Mouse (Mus musculus) midbrain, embryonic 13.5 days (tissue): Measurements from ENCODE around the gene Gsdma. TPM values are rescaled to one million over a fixed set of nuclear protein-coding genes. Genes with fewer than 3 reads are reported as not detected.
A peak's percentile ranks its signal among the peaks of the same experiment; 100 is the strongest.

ENCODE experiments used
- ATAC-seq: fragments of 200-750 bp; cut with Nextera tagmentation; 2 replicates; pipeline ENCODE4 v1.8.0; 2017; ENCODE audit warnings: mild to moderate bottlenecking, moderate TSS enrichment, moderate library complexity
- H3K27ac ChIP-seq: fragments of 300-500 bp; sonication (generic); 2 replicates; pipeline ENCODE4 v1.5.1; 2015; ENCODE audit warnings: inconsistent platforms, mild to moderate bottlenecking, moderate library complexity
- H3K27me3 ChIP-seq: fragments of 300-500 bp; sonication (generic); 2 replicates; pipeline ENCODE4 v1.6.1; 2015; ENCODE audit warnings: mild to moderate bottlenecking, inconsistent platforms
- H3K36me3 ChIP-seq: fragments of 300-500 bp; sonication (generic); 2 replicates; pipeline ENCODE4 v1.6.1; 2015; ENCODE audit warnings: mild to moderate bottlenecking, inconsistent platforms
- H3K4me1 ChIP-seq: fragments of 300-500 bp; sonication (generic); replicated peaks from 2 replicates; pipeline ENCODE4 v1.6.1; 2015; ENCODE audit warnings: inconsistent platforms
- H3K4me2 ChIP-seq: fragments of 300-500 bp; sonication (generic); replicated peaks from 2 replicates; pipeline ENCODE4 v1.6.1; 2015; ENCODE audit warnings: moderate library complexity, mild to moderate bottlenecking, inconsistent platforms
- H3K4me3 ChIP-seq: fragments of 300-500 bp; sonication (generic); replicated peaks from 2 replicates; pipeline ENCODE4 v1.5.1; 2015; ENCODE audit warnings: mild to moderate bottlenecking, inconsistent platforms
- H3K9ac ChIP-seq: fragments of 300-500 bp; sonication (generic); replicated peaks from 2 replicates; pipeline ENCODE4 v1.6.1; 2015; ENCODE audit warnings: mild to moderate bottlenecking, inconsistent platforms
- H3K9me3 ChIP-seq: fragments of 300-500 bp; sonication (generic); 2 replicates; pipeline ENCODE4 v1.6.1; 2016; ENCODE audit warnings: mild to moderate bottlenecking, inconsistent platforms
- WGBS: fragments of 180-500 bp; shearing (Covaris S2); methylation state at CpG from one replicate; pipeline ENCODE4 v1.1.7; 2015; 5-methylcytosine and 5-hydroxymethylcytosine counted together
- polyA plus RNA-seq: library from polyadenylated mRNA; unstranded; fragments of >200 nt; fragmentation: Nextera tagmentation; extraction: Ambion mirVana; gene quantifications from 2 replicates; pipeline ENCODE4 v1.2.1, GENCODE M21; 2015

Gene Gsdma
- polyA plus RNA-seq, 1 experiment from 2014 or later = not detected

DNA sequence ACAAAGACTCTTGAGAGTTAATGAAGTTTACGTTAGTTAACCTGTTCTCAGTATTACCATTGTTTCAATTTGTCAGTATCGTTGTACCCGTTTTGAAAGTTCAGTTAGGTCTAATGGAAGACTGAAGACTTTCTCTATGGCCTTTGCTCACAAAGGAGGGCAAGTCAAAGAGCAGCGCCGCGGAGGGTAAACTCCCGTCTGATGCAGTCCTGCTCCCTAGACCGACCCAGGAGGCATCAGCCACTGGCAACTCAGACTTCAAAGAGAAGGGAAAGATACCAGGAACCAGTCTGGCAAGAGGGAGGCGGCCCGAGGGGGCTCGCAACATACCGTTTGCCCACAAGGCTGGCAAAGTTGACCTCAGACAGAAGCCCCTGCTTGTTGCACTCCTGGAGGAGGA is 49.6 kb downstream of the Gsdma start:
- no peak overlapping the region for H3K27ac ChIP-seq
- peaks cover 91% of the 10 kb centered on the region for H3K36me3 ChIP-seq
- no peaks in the 10 kb centered on the region for H3K27me3 ChIP-seq
- no peak overlapping the region for H3K4me2 ChIP-seq
- ATAC-seq = no peak
- 89% methylated on average over 12 of the region's 12 CpGs for WGBS
- no peak overlapping the region for H3K9ac ChIP-seq
- no peaks in the 10 kb centered on the region for H3K9me3 ChIP-seq
- peaks cover 8% of the 10 kb centered on the region for H3K4me1 ChIP-seq
- H3K4me3 ChIP-seq = no peak overlapping the region

- Histone ChIP-seq H3K27me3 (no peaks in the 10 kb centered on the region), H3K4me1 (peaks cover 8% of the 10 kb centered on the region), H3K36me3 (peaks cover 72% of the 10 kb centered on the region), H3K4me3 (no peak overlapping the region), H3K9ac (no peak overlapping the region), H3K27ac (no peak overlapping the region), H3K9me3 (no peaks in the 10 kb centered on the region), H3K4me2 (no peak overlapping the region)
- 94% methylated on average over 9 of the region's 9 CpGs for WGBS
- ATAC-seq = no peak
Observed at GRCm38 (mm10) chr11:98715946-98716345, 51.8 kb downstream of the Gsdma start.

DNA sequence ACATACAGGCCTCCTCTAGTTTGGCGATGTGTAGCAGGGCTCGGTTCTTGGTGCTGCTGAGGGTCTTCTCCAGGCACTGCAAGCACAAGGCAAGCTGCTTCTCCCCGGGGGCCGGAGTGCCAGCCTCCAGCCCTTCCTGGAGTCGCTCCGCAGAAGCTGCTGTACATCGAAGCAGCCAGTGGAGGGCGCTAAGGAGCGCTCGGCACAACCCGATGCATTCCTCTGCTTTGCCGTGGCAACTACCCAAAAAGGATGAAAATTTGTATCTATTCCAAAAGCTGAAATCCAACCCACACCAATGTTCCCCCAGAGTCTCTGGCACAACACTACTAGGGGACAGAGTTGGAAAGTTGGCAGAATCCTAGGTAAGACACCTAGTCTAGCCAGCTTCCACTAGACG is 53.8 kb downstream of the Gsdma start:
- Histone ChIP-seq H3K4me2 (no peak overlapping the region), H3K27me3 (no peaks in the 10 kb centered on the region), H3K9ac (no peak overlapping the region), H3K4me3 (no peak overlapping the region), H3K9me3 (no peaks in the 10 kb centered on the region), H3K4me1 (peaks cover 8% of the 10 kb centered on the region), H3K36me3 (peaks cover 55% of the 10 kb centered on the region), H3K27ac (no peak overlapping the region)
- 14% methylated on average over 13 of the region's 13 CpGs for WGBS
- ATAC-seq = 0 out of 2 replicates have a peak, but pooled peaks have one; percentile 24

GRCm38 (mm10) chr11:98720756-98721155 is 56.6 kb downstream of the Gsdma start:
- H3K27ac ChIP-seq = no peak overlapping the region
- no peak overlapping the region for H3K9ac ChIP-seq

GRCm38 (mm10) chr11:98721458-98722226 is 57.5 kb downstream of the Gsdma start:
- H3K4me3 ChIP-seq = no peak overlapping the region
- ATAC-seq = peak; percentile 37; the same call in 1 of the 2 replicates
- peaks cover 54% of the 10 kb centered on the region for H3K36me3 ChIP-seq
- H3K4me1 ChIP-seq = peaks cover 8% of the 10 kb centered on the region
- no peak overlapping the region for H3K4me2 ChIP-seq
- H3K9ac ChIP-seq = no peak overlapping the region
- 71% methylated on average over 24 of the region's 24 CpGs for WGBS
- no peak overlapping the region for H3K27ac ChIP-seq
- no peaks in the 10 kb centered on the region for H3K9me3 ChIP-seq
- H3K27me3 ChIP-seq = no peaks in the 10 kb centered on the region

More at GRCm38 (mm10) chr11:98720756-98721155, 56.6 kb downstream of the Gsdma start:
- Histone ChIP-seq H3K4me2 (no peak overlapping the region), H3K4me1 (peaks cover 8% of the 10 kb centered on the region), H3K4me3 (no peak overlapping the region), H3K9me3 (no peaks in the 10 kb centered on the region), H3K27me3 (no peaks in the 10 kb centered on the region), H3K36me3 (peaks cover 54% of the 10 kb centered on the region)
- WGBS = 76% methylated on average over 2 of the region's 2 CpGs
- ATAC-seq = no peak

- no peak overlapping the region for H3K9ac ChIP-seq
- H3K36me3 ChIP-seq = peaks cover 51% of the 10 kb centered on the region
- 85% methylated on average over 7 of the region's 7 CpGs for WGBS
Observed at GRCm38 (mm10) chr11:98723098-98723497, 58.9 kb downstream of the Gsdma start.

DNA sequence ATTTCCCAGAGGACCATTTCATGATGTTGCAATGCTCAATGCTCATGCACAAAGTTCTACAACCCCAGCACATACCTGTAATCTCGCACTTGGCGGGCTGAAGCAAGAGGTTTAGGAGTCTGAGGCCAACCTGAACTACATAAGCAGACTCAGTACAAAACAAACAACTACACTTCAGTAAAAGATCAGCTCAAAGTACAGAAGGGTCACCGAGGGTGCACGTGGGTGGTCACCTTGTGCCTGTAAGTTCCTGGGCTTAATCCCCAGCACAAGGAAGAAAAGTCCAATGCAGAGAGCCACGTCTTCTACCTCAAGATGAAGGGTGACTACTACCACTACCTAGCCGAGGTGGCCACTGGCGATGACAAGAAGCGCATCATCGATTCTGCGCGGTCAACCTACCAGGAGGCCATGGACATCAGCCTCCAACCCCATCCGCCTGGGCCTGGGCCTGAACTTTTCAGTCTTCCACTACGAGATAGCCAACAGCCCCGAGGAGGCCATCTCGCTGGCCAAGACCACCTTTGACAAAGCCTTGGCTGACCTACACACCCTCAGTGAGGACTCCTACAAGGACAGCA is 61.9 kb downstream of the Gsdma start:
- peaks cover 23% of the 10 kb centered on the region for H3K4me1 ChIP-seq
- no peak overlapping the region for H3K27ac ChIP-seq
- no peak overlapping the region for H3K4me2 ChIP-seq
- no peak overlapping the region for H3K9ac ChIP-seq
- peaks cover 46% of the 10 kb centered on the region for H3K36me3 ChIP-seq
- WGBS = 97% methylated on average over 15 of the region's 15 CpGs
- no peak overlapping the region for H3K4me3 ChIP-seq
- H3K9me3 ChIP-seq = no peaks in the 10 kb centered on the region
- no peaks in the 10 kb centered on the region for H3K27me3 ChIP-seq
- ATAC-seq = no peak

More at GRCm38 (mm10) chr11:98723098-98723497, 58.9 kb downstream of the Gsdma start:
- Histone ChIP-seq H3K9me3 (no peaks in the 10 kb centered on the region), H3K27me3 (no peaks in the 10 kb centered on the region), H3K27ac (no peak overlapping the region), H3K4me3 (no peak overlapping the region), H3K4me1 (peaks cover 7% of the 10 kb centered on the region), H3K4me2 (no peak overlapping the region)
- no peak for ATAC-seq

Other genes starting within 250 kb of the Gsdma start
- 231 and 239 TPM in 2 replicates for gene Mien1, start 225.4 kb upstream of the Gsdma start, polyA plus RNA-seq
- 0.21 and 0.24 TPM in 2 replicates for gene Grb7, start 218.0 kb upstream of the Gsdma start, polyA plus RNA-seq
- gene Ikzf3, start 118.3 kb upstream of the Gsdma start, polyA plus RNA-seq = 0.36 TPM in 1 of 2 replicates, not detected in the other
- gene Zpbp2, start 113.3 kb upstream of the Gsdma start, polyA plus RNA-seq = 0.12 TPM in 1 of 2 replicates, not detected in the other
- 87.0 and 97.3 TPM in 2 replicates for gene Ormdl3, start 77.0 kb upstream of the Gsdma start, polyA plus RNA-seq
- gene Lrrc3c, start 66.1 kb upstream of the Gsdma start, polyA plus RNA-seq = not detected in 2 replicates
- 0.90 and 1.5 TPM in 2 replicates for gene Gm12355, start 38.7 kb upstream of the Gsdma start, polyA plus RNA-seq
- gene Gsdma3, start 38.0 kb upstream of the Gsdma start, polyA plus RNA-seq = not detected in 2 replicates
- gene Gsdma2, start 17.6 kb upstream of the Gsdma start, polyA plus RNA-seq = not detected in 2 replicates
- gene Psmd3, start 18.2 kb downstream of the Gsdma start, polyA plus RNA-seq = 174 and 190 TPM in 2 replicates
- gene Csf3, start 36.9 kb downstream of the Gsdma start, polyA plus RNA-seq = not detected in 2 replicates
- gene Med24, start 65.1 kb downstream of the Gsdma start, polyA plus RNA-seq = 83.5 and 90.3 TPM in 2 replicates
- gene Thra, start 76.3 kb downstream of the Gsdma start, polyA plus RNA-seq = 99.6 and 106 TPM in 2 replicates
- gene Nr1d1, start 111.0 kb downstream of the Gsdma start, polyA plus RNA-seq = 1.2 and 1.9 TPM in 2 replicates
- gene Msl1, start 131.2 kb downstream of the Gsdma start, polyA plus RNA-seq = 34.2 and 34.5 TPM in 2 replicates
- gene Casc3, start 140.6 kb downstream of the Gsdma start, polyA plus RNA-seq = 52.6 and 57.6 TPM in 2 replicates
- 4.7 and 5.8 TPM in 2 replicates for gene Rapgefl1, start 172.4 kb downstream of the Gsdma start, polyA plus RNA-seq
- gene Wipf2, start 199.3 kb downstream of the Gsdma start, polyA plus RNA-seq = 4.9 and 5.2 TPM in 2 replicates
- gene Cdc6, start 243.4 kb downstream of the Gsdma start, polyA plus RNA-seq = 10.6 and 11.3 TPM in 2 replicates